Mouse (Mus musculus) midbrain, postnatal 0 days (tissue): ENCODE data around the gene Rad9b. TPM values are rescaled to one million over a fixed set of nuclear protein-coding genes. Genes with fewer than 3 reads are reported as not detected.
"Not testable (repeated sequence)": the region's sequence is repeated elsewhere in the genome, so short reads cannot be mapped to it uniquely, and the experiment has no call there.

ENCODE experiments used
- ATAC-seq: fragments of 200-750 bp; cut with Nextera tagmentation; 2 replicates; pipeline ENCODE4 v1.8.0; 2017; ENCODE audit warnings: moderate number of reproducible peaks, mild to moderate bottlenecking, moderate TSS enrichment, moderate library complexity; ENCODE audit not compliant: low FRiP score
- DNase-seq: peaks from one replicate; pipeline ENCODE4 v3.0.0-alpha.2; 2015; ENCODE audit warnings: low spot score
- H3K27ac ChIP-seq: fragments of 300-500 bp; sonication (generic); 2 replicates; pipeline ENCODE4 v1.5.1; 2014; ENCODE audit warnings: low read depth, mild to moderate bottlenecking, low read length, mixed read lengths
- H3K27me3 ChIP-seq: fragments of 300-500 bp; sonication (generic); 2 replicates; pipeline ENCODE4 v1.6.1; 2014; ENCODE audit warnings: low read length, control low read depth, mixed read lengths; ENCODE audit not compliant: insufficient read depth
- H3K36me3 ChIP-seq: fragments of 300-500 bp; sonication (generic); 2 replicates; pipeline ENCODE4 v1.6.1; 2014; ENCODE audit warnings: low read length, control low read depth, mixed read lengths; ENCODE audit not compliant: insufficient read depth
- H3K4me1 ChIP-seq: fragments of 300-500 bp; sonication (generic); 2 replicates; pipeline ENCODE4 v1.6.1; 2014; ENCODE audit warnings: mild to moderate bottlenecking, control low read depth, antibody characterized with exemption, low read length, mixed read lengths; ENCODE audit not compliant: insufficient read depth
- H3K4me2 ChIP-seq: fragments of 300-500 bp; sonication (generic); 2 replicates; pipeline ENCODE4 v1.6.1; 2014; ENCODE audit warnings: low read depth, mild to moderate bottlenecking, low read length, mixed read lengths; ENCODE audit not compliant: poor library complexity, severe bottlenecking
- H3K4me3 ChIP-seq: fragments of 300-500 bp; sonication (generic); 2 replicates; pipeline ENCODE4 v1.5.1; 2014; ENCODE audit warnings: low read depth, mild to moderate bottlenecking, low read length, moderate library complexity
- H3K9ac ChIP-seq: fragments of 300-500 bp; sonication (generic); replicated peaks from 2 replicates; pipeline ENCODE4 v1.6.1; 2014; ENCODE audit warnings: mild to moderate bottlenecking, low read length, moderate library complexity, mixed read lengths; ENCODE audit not compliant: poor library complexity, severe bottlenecking
- H3K9me3 ChIP-seq: fragments of 300-500 bp; sonication (generic); 2 replicates; pipeline ENCODE4 v1.6.1; 2016; ENCODE audit warnings: low read length, control low read depth
- CTCF ChIP-seq: IDR thresholded peaks from 2 replicates; pipeline ENCODE4 v1.5.1; 2016; ENCODE audit warnings: antibody characterized with exemption, mild to moderate bottlenecking
- WGBS: fragments of 180-500 bp; shearing (Covaris S2); extraction: QIAGEN DNeasy Blood & Tissue Kit; methylation state at CpG from one replicate; pipeline ENCODE4 v1.1.7; 2014; 5-methylcytosine and 5-hydroxymethylcytosine counted together
- polyA plus RNA-seq: library from polyadenylated mRNA; unstranded; fragments of >200 nt; fragmentation: Nextera tagmentation; extraction: Ambion mirVana; gene quantifications from 2 replicates; pipeline ENCODE4 v1.2.1, GENCODE M21; 2015
- total RNA-seq: library from RNA; depleted of rRNA; stranded (reverse); fragments of >200 nt; gene quantifications from 2 replicates; pipeline ENCODE4 v1.2.3, GENCODE M21; 2014

Gene Rad9b
- total and polyA plus RNA-seq, 2 experiments from 2014 or later: 17.8 to 21.8 TPM

- Histone ChIP-seq H3K27me3 (no peaks in the 10 kb centered on the region), H3K36me3 (peaks cover 20% of the 10 kb centered on the region), H3K4me2 (no peak overlapping the region), H3K9ac (no peak overlapping the region), H3K4me1 (no peaks in the 10 kb centered on the region), H3K9me3 (no peaks in the 10 kb centered on the region), H3K27ac (no peak overlapping the region; the same call in 1 of the 2 replicates), H3K4me3 (no peak overlapping the region)
- ATAC-seq (no peak), DNase-seq (no peak)
- no peak for TF ChIP-seq CTCF
- 72% methylated on average over 14 of the region's 14 CpGs for WGBS
Measured at GRCm38 (mm10) chr5:122319474-122320204, 34.4 kb downstream of the Rad9b start.

- not testable (repeated sequence) for H3K4me2 ChIP-seq, ATAC-seq, H3K27ac ChIP-seq, H3K9ac ChIP-seq, DNase-seq, H3K4me1 ChIP-seq, H3K4me3 ChIP-seq, H3K27me3 ChIP-seq, H3K9me3 ChIP-seq
- 0 out of 2 replicates have a peak, but pooled peaks have one; percentile 8 for TF ChIP-seq CTCF
- H3K36me3 ChIP-seq: peaks cover 16% of the 10 kb centered on the region
- WGBS: 78% methylated on average over 3 of the region's 3 CpGs
Measured at GRCm38 (mm10) chr5:122318976-122319375, 35.1 kb downstream of the Rad9b start.

GRCm38 (mm10) chr5:122318100-122318499, 35.9 kb downstream of the Rad9b start:
- Histone ChIP-seq H3K4me2 (no peak overlapping the region), H3K27me3 (no peaks in the 10 kb centered on the region), H3K36me3 (peaks cover 23% of the 10 kb centered on the region), H3K4me3 (no peak overlapping the region), H3K9me3 (no peaks in the 10 kb centered on the region), H3K27ac (no peak overlapping the region), H3K9ac (no peak overlapping the region), H3K4me1 (no peaks in the 10 kb centered on the region)
- WGBS: 73% methylated on average over 3 of the region's 3 CpGs
- ATAC-seq (no peak), DNase-seq (no peak)
- TF ChIP-seq CTCF: peak; percentile 62

GRCm38 (mm10) chr5:122317329-122318045, 36.5 kb downstream of the Rad9b start:
- Histone ChIP-seq H3K4me2 (no peak overlapping the region), H3K27ac (0 out of 2 replicates have a peak overlapping the region, but pooled peaks have one; percentile 8), H3K4me1 (no peaks in the 10 kb centered on the region), H3K36me3 (peaks cover 20% of the 10 kb centered on the region), H3K27me3 (no peaks in the 10 kb centered on the region), H3K9me3 (no peaks in the 10 kb centered on the region), H3K9ac (no peak overlapping the region), H3K4me3 (no peak overlapping the region)
- no peak for TF ChIP-seq CTCF
- WGBS: 77% methylated on average over 11 of the region's 11 CpGs
- DNase-seq (no peak), ATAC-seq (no peak)

- H3K4me3 ChIP-seq: no peak overlapping the region
- no peaks in the 10 kb centered on the region for H3K27me3 ChIP-seq
- ATAC-seq (peak; percentile 69), DNase-seq (peak; percentile 82)
- no peak overlapping the region for H3K27ac ChIP-seq
- H3K9me3 ChIP-seq: no peaks in the 10 kb centered on the region
- H3K4me2 ChIP-seq: no peak overlapping the region
- 0 out of 2 replicates have a peak, but pooled peaks cover 2% of the 10 kb centered on the region for H3K4me1 ChIP-seq
- peaks cover 10% of the 10 kb centered on the region for H3K36me3 ChIP-seq
- H3K9ac ChIP-seq: no peak overlapping the region
- peak; percentile 26; the same call in 1 of the 2 replicates for TF ChIP-seq CTCF
- WGBS: 66% methylated on average over 20 of the region's 20 CpGs
Measured at GRCm38 (mm10) chr5:122314966-122315667, 38.9 kb downstream of the Rad9b start.
